Mouse (Mus musculus): Measurements from ENCODE around the gene Dpy19l3. TPM values are rescaled to one million over a fixed set of nuclear protein-coding genes. Genes with fewer than 3 reads are reported as not detected.

The Dpy19l3 gene
- polyA plus RNA-seq, 1 experiment from 2014 or later = 15.9 TPM

GRCm38 (mm10) chr7:35688781-35689349, 65.4 kb downstream of the Dpy19l3 start:
- no peaks in the 10 kb centered on the region for H3K4me1 ChIP-seq (ENCODE audit: control insufficient read depth, insufficient read depth, low read length)
- no peak for ATAC-seq (replicated peaks; ENCODE audit: insufficient number of reproducible peaks, low FRiP score, low TSS enrichment)
- H3K27me3 ChIP-seq (ENCODE audit: control insufficient read depth, insufficient read depth, low read length) = no peaks in the 10 kb centered on the region
- no peaks in the 10 kb centered on the region for H3K36me3 ChIP-seq (ENCODE audit: control insufficient read depth, insufficient read depth, low read length)
- 90% methylated on average over 11 of the region's 11 CpGs for WGBS (ENCODE audit: insufficient replicate concordance)
- H3K9me3 ChIP-seq (replicated peaks; ENCODE audit: control insufficient read depth, low read length) = no peaks in the 10 kb centered on the region
- no peak overlapping the region for H3K27ac ChIP-seq (ENCODE audit: low read depth, low read length)
- no peak overlapping the region for H3K4me2 ChIP-seq
- H3K9ac ChIP-seq (ENCODE audit: low read depth, low read length) = no peak overlapping the region
- H3K4me3 ChIP-seq (ENCODE audit: low read depth, low read length) = no peak overlapping the region

GRCm38 (mm10) chr7:35688276-35688675, 66.0 kb downstream of the Dpy19l3 start:
- H3K4me3 ChIP-seq (ENCODE audit: low read depth, low read length) = no peak overlapping the region
- ATAC-seq (replicated peaks; ENCODE audit: insufficient number of reproducible peaks, low FRiP score, low TSS enrichment) = no peak
- no peaks in the 10 kb centered on the region for H3K27me3 ChIP-seq (ENCODE audit: control insufficient read depth, insufficient read depth, low read length)
- WGBS (ENCODE audit: insufficient replicate concordance) = 68% methylated on average over 9 of the region's 9 CpGs
- no peaks in the 10 kb centered on the region for H3K4me1 ChIP-seq (ENCODE audit: control insufficient read depth, insufficient read depth, low read length)
- H3K4me2 ChIP-seq = no peak overlapping the region
- H3K36me3 ChIP-seq (ENCODE audit: control insufficient read depth, insufficient read depth, low read length) = no peaks in the 10 kb centered on the region
- no peak overlapping the region for H3K27ac ChIP-seq (ENCODE audit: low read depth, low read length)
- no peak overlapping the region for H3K9ac ChIP-seq (ENCODE audit: low read depth, low read length)
- no peaks in the 10 kb centered on the region for H3K9me3 ChIP-seq (replicated peaks; ENCODE audit: control insufficient read depth, low read length)

GRCm38 (mm10) chr7:35687229-35687628, 67.0 kb downstream of the Dpy19l3 start:
- Histone ChIP-seq H3K4me2 (peak overlapping the region; percentile 59), H3K36me3 (ENCODE audit: control insufficient read depth, insufficient read depth, low read length) (no peaks in the 10 kb centered on the region), H3K9me3 (replicated peaks; ENCODE audit: control insufficient read depth, low read length) (no peaks in the 10 kb centered on the region), H3K4me3 (ENCODE audit: low read depth, low read length) (peak overlapping the region; percentile 29; the same call in 1 of the 2 replicates), H3K27ac (ENCODE audit: low read depth, low read length) (no peak overlapping the region), H3K9ac (ENCODE audit: low read depth, low read length) (no peak overlapping the region), H3K27me3 (ENCODE audit: control insufficient read depth, insufficient read depth, low read length) (no peaks in the 10 kb centered on the region), H3K4me1 (ENCODE audit: control insufficient read depth, insufficient read depth, low read length) (no peaks in the 10 kb centered on the region)
- 18% methylated on average over 10 of the region's 10 CpGs for WGBS (ENCODE audit: insufficient replicate concordance)
- ATAC-seq (replicated peaks; ENCODE audit: insufficient number of reproducible peaks, low FRiP score, low TSS enrichment) = peak; percentile 60

GRCm38 (mm10) chr7:35686756-35687155, 67.5 kb downstream of the Dpy19l3 start:
- Histone ChIP-seq H3K27ac (ENCODE audit: low read depth, low read length) (no peak overlapping the region), H3K4me3 (ENCODE audit: low read depth, low read length) (peak overlapping the region; percentile 29; the same call in 1 of the 2 replicates), H3K4me2 (peak overlapping the region; percentile 59), H3K36me3 (ENCODE audit: control insufficient read depth, insufficient read depth, low read length) (no peaks in the 10 kb centered on the region), H3K4me1 (ENCODE audit: control insufficient read depth, insufficient read depth, low read length) (no peaks in the 10 kb centered on the region), H3K9me3 (replicated peaks; ENCODE audit: control insufficient read depth, low read length) (no peaks in the 10 kb centered on the region), H3K27me3 (ENCODE audit: control insufficient read depth, insufficient read depth, low read length) (no peaks in the 10 kb centered on the region), H3K9ac (ENCODE audit: low read depth, low read length) (0 out of 2 replicates have a peak overlapping the region, but pooled peaks have one; percentile 11)
- 19% methylated on average over 13 of the region's 13 CpGs for WGBS (ENCODE audit: insufficient replicate concordance)
- no peak for ATAC-seq (replicated peaks; ENCODE audit: insufficient number of reproducible peaks, low FRiP score, low TSS enrichment)

GRCm38 (mm10) chr7:35686216-35686615, 68.0 kb downstream of the Dpy19l3 start:
- ATAC-seq (replicated peaks; ENCODE audit: insufficient number of reproducible peaks, low FRiP score, low TSS enrichment) = no peak
- H3K9ac ChIP-seq (ENCODE audit: low read depth, low read length) = 0 out of 2 replicates have a peak overlapping the region, but pooled peaks have one; percentile 11
- WGBS (ENCODE audit: insufficient replicate concordance) = 66% methylated on average over 11 of the region's 11 CpGs

GRCm38 (mm10) chr7:35683409-35684122, 70.7 kb downstream of the Dpy19l3 start:
- ATAC-seq (replicated peaks; ENCODE audit: insufficient number of reproducible peaks, low FRiP score, low TSS enrichment) = no peak
- no peaks in the 10 kb centered on the region for H3K4me1 ChIP-seq (ENCODE audit: control insufficient read depth, insufficient read depth, low read length)
- H3K4me2 ChIP-seq = no peak overlapping the region
- H3K27me3 ChIP-seq (ENCODE audit: control insufficient read depth, insufficient read depth, low read length) = no peaks in the 10 kb centered on the region
- no peaks in the 10 kb centered on the region for H3K9me3 ChIP-seq (replicated peaks; ENCODE audit: control insufficient read depth, low read length)
- no peak overlapping the region for H3K9ac ChIP-seq (ENCODE audit: low read depth, low read length)
- WGBS (ENCODE audit: insufficient replicate concordance) = 85% methylated on average over 6 of the region's 6 CpGs
- H3K27ac ChIP-seq (ENCODE audit: low read depth, low read length) = no peak overlapping the region
- H3K36me3 ChIP-seq (ENCODE audit: control insufficient read depth, insufficient read depth, low read length) = no peaks in the 10 kb centered on the region
- no peak overlapping the region for H3K4me3 ChIP-seq (ENCODE audit: low read depth, low read length)

More at GRCm38 (mm10) chr7:35686216-35686615, 68.0 kb downstream of the Dpy19l3 start:
- no peaks in the 10 kb centered on the region for H3K36me3 ChIP-seq (ENCODE audit: control insufficient read depth, insufficient read depth, low read length)
- no peaks in the 10 kb centered on the region for H3K4me1 ChIP-seq (ENCODE audit: control insufficient read depth, insufficient read depth, low read length)
- H3K27me3 ChIP-seq (ENCODE audit: control insufficient read depth, insufficient read depth, low read length) = no peaks in the 10 kb centered on the region
- peak overlapping the region; percentile 59 for H3K4me2 ChIP-seq
- H3K9me3 ChIP-seq (replicated peaks; ENCODE audit: control insufficient read depth, low read length) = no peaks in the 10 kb centered on the region
- H3K27ac ChIP-seq (ENCODE audit: low read depth, low read length) = no peak overlapping the region
- no peak overlapping the region for H3K4me3 ChIP-seq (ENCODE audit: low read depth, low read length)

GRCm38 (mm10) chr7:35681559-35681958, 72.7 kb downstream of the Dpy19l3 start:
- Histone ChIP-seq H3K4me2 (no peak overlapping the region), H3K27me3 (ENCODE audit: control insufficient read depth, insufficient read depth, low read length) (no peaks in the 10 kb centered on the region), H3K4me1 (ENCODE audit: control insufficient read depth, insufficient read depth, low read length) (no peaks in the 10 kb centered on the region), H3K9me3 (replicated peaks; ENCODE audit: control insufficient read depth, low read length) (no peaks in the 10 kb centered on the region), H3K4me3 (ENCODE audit: low read depth, low read length) (no peak overlapping the region), H3K9ac (ENCODE audit: low read depth, low read length) (no peak overlapping the region), H3K36me3 (ENCODE audit: control insufficient read depth, insufficient read depth, low read length) (no peaks in the 10 kb centered on the region), H3K27ac (ENCODE audit: low read depth, low read length) (no peak overlapping the region)
- 73% methylated on average over 3 of the region's 3 CpGs for WGBS (ENCODE audit: insufficient replicate concordance)
- no peak for ATAC-seq (replicated peaks; ENCODE audit: insufficient number of reproducible peaks, low FRiP score, low TSS enrichment)

GRCm38 (mm10) chr7:35678976-35679375, 75.3 kb downstream of the Dpy19l3 start:
- no peaks in the 10 kb centered on the region for H3K9me3 ChIP-seq (replicated peaks; ENCODE audit: control insufficient read depth, low read length)
- no peaks in the 10 kb centered on the region for H3K36me3 ChIP-seq (ENCODE audit: control insufficient read depth, insufficient read depth, low read length)
- ATAC-seq (replicated peaks; ENCODE audit: insufficient number of reproducible peaks, low FRiP score, low TSS enrichment) = no peak
- WGBS (ENCODE audit: insufficient replicate concordance) = 62% methylated on average over 4 of the region's 4 CpGs
- no peak overlapping the region for H3K4me3 ChIP-seq (ENCODE audit: low read depth, low read length)
- H3K27me3 ChIP-seq (ENCODE audit: control insufficient read depth, insufficient read depth, low read length) = no peaks in the 10 kb centered on the region
- no peak overlapping the region for H3K4me2 ChIP-seq
- H3K4me1 ChIP-seq (ENCODE audit: control insufficient read depth, insufficient read depth, low read length) = no peaks in the 10 kb centered on the region
- H3K9ac ChIP-seq (ENCODE audit: low read depth, low read length) = no peak overlapping the region
- no peak overlapping the region for H3K27ac ChIP-seq (ENCODE audit: low read depth, low read length)

Data from heart, embryonic 11.5 days (tissue).